Mouse (Mus musculus): ENCODE measurements around the gene Fto.

DNA sequence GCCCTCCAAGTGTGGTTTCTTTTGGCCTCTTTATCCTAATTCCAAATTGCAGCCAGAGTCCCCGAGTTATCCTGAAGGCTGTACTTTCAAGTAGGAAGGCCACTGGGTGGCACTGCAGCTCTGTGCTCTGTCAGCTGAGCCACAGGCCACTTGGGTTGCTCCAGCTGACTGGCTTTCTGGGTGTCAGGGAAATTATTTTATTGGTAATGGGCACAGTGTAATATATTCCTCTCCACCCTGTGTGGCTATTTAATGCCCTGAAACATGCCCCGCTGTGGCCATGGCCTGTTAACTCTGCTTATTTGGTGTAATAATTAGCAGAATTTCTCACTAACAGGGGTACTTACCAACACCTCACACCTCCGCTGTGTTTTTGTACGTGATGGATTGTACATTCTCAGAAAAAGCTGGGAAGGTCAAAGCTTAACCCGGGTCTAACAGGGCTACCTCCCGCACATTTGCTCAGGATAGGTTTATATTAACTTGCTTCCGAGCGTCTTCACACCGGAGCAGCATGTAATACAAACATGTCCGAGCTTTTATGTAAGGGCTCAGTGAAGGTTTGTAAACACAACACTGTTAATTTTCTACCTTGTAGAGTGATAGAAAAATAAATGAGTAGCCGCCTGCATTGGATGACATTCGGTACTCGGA, 65.6 kb downstream of the Fto start:
- TF ChIP-seq CTCF (conservative IDR thresholded peaks at IDR 0.05; ENCODE audit: low read length) (peak; percentile 31), NANOG (IDR thresholded peaks at IDR 0.05; ENCODE audit: borderline replicate concordance, low read length) (no peak)
